Mouse (Mus musculus) MEL (cell line): ENCODE data around the gene Eif1b. TPM values are rescaled to one million over a fixed set of nuclear protein-coding genes. Genes with fewer than 3 reads are reported as not detected.

Experiments used
- DNase-seq: peaks from one replicate; pipeline ENCODE4 v3.0.0; 2011; ENCODE audit warnings: low read depth, low spot score
- H3K27ac ChIP-seq: 2 replicates; pipeline ENCODE4 v1.5.1; 2012; ENCODE audit warnings: low read depth, mild to moderate bottlenecking, control low read depth, low read length, moderate library complexity; ENCODE audit not compliant: control insufficient read depth
- H3K27me3 ChIP-seq, 2 experiments: fragments of 150-350 bp in 1 of 2; sonication (generic) in 1 of 2; 2 replicates each; pipeline ENCODE4 v1.6.1; 2012; ENCODE audit warnings: low read length in 2 of 2, mild to moderate bottlenecking in 2 of 2, improper control_type of control experiment in 1 of 2, moderate library complexity in 1 of 2; ENCODE audit not compliant: insufficient read depth in 2 of 2, control insufficient read depth in 1 of 2
- H3K36me3 ChIP-seq, 2 experiments: 2 replicates each; pipeline ENCODE4 v1.6.1; 2012 to 2014; ENCODE audit warnings: low read length in 2 of 2, improper control_type of control experiment in 1 of 2, inconsistent platforms in 1 of 2, mild to moderate bottlenecking in 1 of 2; ENCODE audit not compliant: insufficient read depth in 2 of 2, control insufficient read depth in 1 of 2
- H3K4me1 ChIP-seq, 2 experiments: fragments of 150-350 bp in 1 of 2; sonication (generic) in 1 of 2; 2 replicates each; pipeline ENCODE4 v1.6.1; 2012; ENCODE audit warnings: low read length in 2 of 2, improper control_type of control experiment in 1 of 2, mild to moderate bottlenecking in 1 of 2; ENCODE audit not compliant: insufficient read depth in 2 of 2, control insufficient read depth in 1 of 2
- H3K4me3 ChIP-seq, 2 experiments: fragments of 150-350 bp in 1 of 2; sonication (generic) in 1 of 2; 2 replicates each; pipeline ENCODE4 v1.5.1; 2012; ENCODE audit warnings: low read depth in 2 of 2, low read length in 2 of 2, mild to moderate bottlenecking in 2 of 2, moderate library complexity in 2 of 2, control low read depth in 1 of 2, improper control_type of control experiment in 1 of 2; ENCODE audit not compliant: control insufficient read depth in 1 of 2, insufficient read depth in 1 of 2
- H3K79me2 ChIP-seq: 2 replicates; pipeline ENCODE4 v1.6.1; 2012; ENCODE audit warnings: mild to moderate bottlenecking, low read length, moderate library complexity; ENCODE audit not compliant: control insufficient read depth, poor library complexity, insufficient read depth
- H3K9ac ChIP-seq: 2 replicates; pipeline ENCODE4 v1.6.1; 2012; ENCODE audit warnings: low read depth, mild to moderate bottlenecking, control low read depth, low read length, moderate library complexity; ENCODE audit not compliant: control insufficient read depth, poor library complexity, severe bottlenecking
- H3K9me3 ChIP-seq: fragments of 150-350 bp; sonication (generic); replicated peaks from 2 replicates; pipeline ENCODE4 v1.6.1; 2012; ENCODE audit warnings: mild to moderate bottlenecking, low read length, improper control_type of control experiment, moderate library complexity; ENCODE audit not compliant: insufficient read depth
- CHD2 ChIP-seq: IDR thresholded peaks from 2 replicates; pipeline ENCODE4 v1.6.1; 2011; ENCODE audit warnings: low read length, improper control_type of control experiment
- E2F4 ChIP-seq: IDR thresholded peaks from 2 replicates; pipeline ENCODE4 v1.6.1; 2011; ENCODE audit warnings: low read depth, low read length, improper control_type of control experiment, borderline replicate concordance
- ETS1 ChIP-seq: IDR thresholded peaks from 2 replicates; pipeline ENCODE4 v1.6.1; 2012; ENCODE audit warnings: low read depth, mild to moderate bottlenecking, inconsistent platforms, low read length, improper control_type of control experiment, moderate library complexity
- GATA1 ChIP-seq: IDR thresholded peaks from 2 replicates; pipeline ENCODE4 v1.6.1; 2011; ENCODE audit warnings: low read depth, low read length, improper control_type of control experiment
- MAFK ChIP-seq: IDR thresholded peaks from 2 replicates; pipeline ENCODE4 v1.6.1; 2011; ENCODE audit warnings: low read depth, mild to moderate bottlenecking, low read length, improper control_type of control experiment, borderline replicate concordance
- MAX ChIP-seq: IDR thresholded peaks from 2 replicates; pipeline ENCODE4 v1.6.1; 2011; ENCODE audit warnings: low read length, improper control_type of control experiment
- MAZ ChIP-seq: IDR thresholded peaks from 2 replicates; pipeline ENCODE4 v1.6.1; 2012; ENCODE audit warnings: low read depth, mild to moderate bottlenecking, inconsistent platforms, low read length, improper control_type of control experiment
- MXI1 ChIP-seq: IDR thresholded peaks from 2 replicates; pipeline ENCODE4 v1.6.1; 2011; ENCODE audit warnings: mild to moderate bottlenecking, low read depth, low read length, improper control_type of control experiment
- MYB ChIP-seq: IDR thresholded peaks from 2 replicates; pipeline ENCODE4 v1.6.1; 2011; ENCODE audit warnings: mild to moderate bottlenecking, low read depth, low read length, improper control_type of control experiment
- MYC ChIP-seq: IDR thresholded peaks from 2 replicates; pipeline ENCODE4 v1.6.1; 2011; ENCODE audit warnings: low read depth, mild to moderate bottlenecking, low read length, improper control_type of control experiment, moderate library complexity
- NELFE ChIP-seq: IDR thresholded peaks from 2 replicates; pipeline ENCODE4 v1.6.1; 2011; ENCODE audit warnings: low read depth, low read length, improper control_type of control experiment
- NRF1 ChIP-seq: IDR thresholded peaks from 2 replicates; pipeline ENCODE4 v1.6.1; 2014; ENCODE audit warnings: low read depth, mild to moderate bottlenecking, inconsistent platforms, low read length, improper control_type of control experiment, moderate library complexity; ENCODE audit not compliant: poor library complexity, insufficient read depth, severe bottlenecking
- POLR2A ChIP-seq, 2 experiments: IDR thresholded peaks; 2 replicates each; pipeline ENCODE4 v1.6.1; 2011 to 2012; ENCODE audit warnings: low read length in 2 of 2, mild to moderate bottlenecking in 2 of 2, control low read depth in 1 of 2, improper control_type of control experiment in 1 of 2, low read depth in 1 of 2, moderate library complexity in 1 of 2; ENCODE audit not compliant: control insufficient read depth in 1 of 2, insufficient read depth in 1 of 2, poor library complexity in 1 of 2
- POLR2AphosphoS5 ChIP-seq: IDR thresholded peaks from 2 replicates; pipeline ENCODE4 v1.6.1; 2012; ENCODE audit warnings: low read depth, borderline replicate concordance, mild to moderate bottlenecking, inconsistent platforms, low read length, moderate library complexity, mixed read lengths
- RAD21 ChIP-seq: IDR thresholded peaks from 2 replicates; pipeline ENCODE4 v1.6.1; 2011; ENCODE audit warnings: mild to moderate bottlenecking, low read depth, low read length, improper control_type of control experiment
- RCOR1 ChIP-seq: IDR thresholded peaks from 2 replicates; pipeline ENCODE4 v1.6.1; 2012; ENCODE audit warnings: low read depth, mild to moderate bottlenecking, inconsistent platforms, low read length, improper control_type of control experiment
- SIN3A ChIP-seq: IDR thresholded peaks from 2 replicates; pipeline ENCODE4 v1.6.1; 2012; ENCODE audit warnings: low read length, improper control_type of control experiment, inconsistent platforms
- SMC3 ChIP-seq: IDR thresholded peaks from 2 replicates; pipeline ENCODE4 v1.6.1; 2011; ENCODE audit warnings: low read depth, low read length, improper control_type of control experiment
- TAL1 ChIP-seq: IDR thresholded peaks from 2 replicates; pipeline ENCODE4 v1.6.1; 2012; ENCODE audit warnings: mild to moderate bottlenecking, inconsistent platforms, low read length, moderate library complexity, mixed read lengths
- TBP ChIP-seq: IDR thresholded peaks from 2 replicates; pipeline ENCODE4 v1.8.0; 2011; ENCODE audit warnings: low read depth, low read length, improper control_type of control experiment
- UBTF ChIP-seq: IDR thresholded peaks from 2 replicates; pipeline ENCODE4 v1.6.1; 2012; ENCODE audit warnings: low read depth, mild to moderate bottlenecking, inconsistent platforms, low read length, improper control_type of control experiment, moderate library complexity, borderline replicate concordance; ENCODE audit not compliant: insufficient read depth
- USF1 ChIP-seq: IDR thresholded peaks from 2 replicates; pipeline ENCODE4 v1.6.1; 2014; ENCODE audit warnings: low read depth, mild to moderate bottlenecking, inconsistent platforms, low read length, improper control_type of control experiment, moderate library complexity
- ZC3H11A ChIP-seq: IDR thresholded peaks from 2 replicates; pipeline ENCODE4 v1.6.1; 2012; ENCODE audit warnings: low read depth, mild to moderate bottlenecking, inconsistent platforms, low read length, improper control_type of control experiment
- polyA plus RNA-seq, 2 experiments: library from polyadenylated mRNA; stranded (reverse) in 1 of 2; unstranded in 1 of 2; fragments of >175 nt in 1 of 2; fragments of >200 nt in 1 of 2; gene quantifications; 2 replicates each; pipeline versions ENCODE4 v1.2.1 to v1.2.4; 2012; ENCODE audit warnings: low replicate concordance in 2 of 2, low read depth in 1 of 2; ENCODE audit not compliant: insufficient read length in 2 of 2, insufficient read depth in 1 of 2, missing spikeins in 1 of 2
- total RNA-seq: library from RNA; depleted of rRNA; stranded (reverse); fragments of 300-350 nt; gene quantifications from 2 replicates; pipeline ENCODE4 v1.2.3, GENCODE M21; 2012

Gene Eif1b
- total and polyA plus RNA-seq, 3 experiments, result 54.3 to 110 TPM; not detected in 1

DNA sequence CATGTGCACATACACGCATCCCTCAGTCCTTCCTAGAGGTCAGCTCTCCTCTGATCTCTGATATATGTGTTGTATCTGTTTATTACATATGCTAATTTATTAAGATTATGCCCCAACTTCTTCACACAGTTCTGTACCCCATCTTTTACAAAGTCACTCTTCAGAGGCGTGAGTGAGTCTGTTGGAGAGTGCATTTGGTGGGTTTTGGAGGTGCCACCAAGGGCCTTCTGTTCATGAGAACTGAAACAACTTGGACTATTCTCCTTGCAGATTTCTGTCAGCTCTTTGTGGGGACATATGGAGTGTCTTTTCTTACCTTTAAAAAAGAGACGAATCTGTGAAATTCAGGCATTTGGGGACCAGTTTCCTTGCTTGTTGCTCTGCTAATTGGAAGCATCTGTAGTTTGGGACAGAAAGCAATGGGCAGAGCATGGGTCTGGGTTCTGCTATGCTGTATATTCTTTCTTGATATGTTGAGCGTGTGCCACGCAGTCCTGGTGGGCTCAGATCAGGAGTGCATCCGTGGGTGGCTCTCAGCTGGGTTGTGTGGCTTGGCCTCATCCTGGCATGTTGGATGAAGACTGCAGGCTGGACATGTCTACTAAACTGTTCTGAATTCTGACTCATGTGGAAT lies 42.2 kb upstream of the Eif1b start:
- no peak for DNase-seq
- no peaks in the 10 kb centered on the region for H3K4me1 ChIP-seq
- H3K9ac ChIP-seq, result no peak overlapping the region
- no peaks in the 10 kb centered on the region for H3K36me3 ChIP-seq
- H3K4me3 ChIP-seq, result no peak overlapping the region
- TF ChIP-seq TAL1 (no peak), MAZ (no peak), POLR2AphosphoS5 (no peak), MYB (no peak), RCOR1 (no peak), SMC3 (no peak), ETS1 (no peak)
- no peaks in the 10 kb centered on the region for H3K79me2 ChIP-seq
- H3K9me3 ChIP-seq, result no peaks in the 10 kb centered on the region
- H3K27me3 ChIP-seq, result peaks cover 0 to 2% of the 10 kb centered on the region in 2 experiments; a peak in 1 of 4 replicates
- H3K27ac ChIP-seq, result no peak overlapping the region

DNA sequence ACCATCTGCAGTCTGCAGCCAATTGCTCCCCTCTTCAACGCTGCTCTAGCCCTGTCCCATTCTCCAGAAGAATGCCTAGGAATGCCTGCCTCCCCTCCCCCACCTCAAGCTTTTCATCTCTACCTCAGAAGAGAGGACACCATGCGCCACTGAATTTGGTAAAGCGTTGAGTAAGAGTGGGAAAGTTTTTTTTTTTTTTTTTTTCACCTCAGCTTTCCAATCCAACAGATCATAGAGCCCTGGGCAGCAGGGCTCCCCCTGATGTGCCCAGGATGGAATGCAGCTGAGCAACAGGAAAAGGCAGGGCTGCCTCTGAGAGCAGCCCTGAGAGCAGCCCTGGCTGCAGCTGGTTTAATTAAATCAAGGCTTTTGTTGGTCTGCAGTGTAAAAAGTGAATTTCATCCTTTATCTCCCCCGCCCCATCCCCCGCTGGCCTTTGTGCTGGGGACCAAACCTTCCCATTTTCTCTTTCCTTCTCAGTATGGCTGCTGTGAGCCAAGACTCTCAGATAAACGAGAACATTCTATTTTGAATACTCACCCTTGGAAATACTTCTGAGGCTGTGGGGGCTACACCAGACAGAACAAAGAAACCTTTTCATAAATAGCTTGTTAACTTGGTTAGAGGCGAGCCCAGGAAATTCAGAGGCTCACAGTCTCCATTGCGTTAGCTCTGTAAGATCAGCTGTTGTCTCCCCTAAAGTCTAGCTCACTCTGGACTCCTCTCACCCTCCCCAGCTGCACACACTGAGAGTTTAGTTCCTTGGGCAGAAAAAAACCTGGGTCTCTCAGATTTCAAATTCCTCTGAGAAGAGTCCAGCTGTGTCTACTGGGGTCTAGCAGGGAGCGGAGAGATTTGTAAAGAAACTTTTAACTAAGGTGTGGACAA lies 36.0 kb upstream of the Eif1b start:
- Histone ChIP-seq H3K27ac (no peak overlapping the region), H3K79me2 (no peaks in the 10 kb centered on the region), H3K27me3 (no peaks in the 10 kb centered on the region), H3K9ac (no peak overlapping the region), H3K4me1 (peaks cover 0 to 4% of the 10 kb centered on the region in 2 experiments; a peak in 2 of 4 replicates), H3K9me3 (no peaks in the 10 kb centered on the region), H3K36me3 (peaks cover 0 to 3% of the 10 kb centered on the region in 2 experiments; a peak in 2 of 4 replicates), H3K4me3 (no peak overlapping the region)
- no peak for DNase-seq
- TF ChIP-seq NELFE, result no peak
- no peak for TF ChIP-seq MAX
- TF ChIP-seq GATA1, result no peak
- no peak for TF ChIP-seq ZC3H11A
- TF ChIP-seq POLR2A (IDR thresholded peaks at IDR 0.05; ENCODE audit: control insufficient read depth in 1 of 2, insufficient read depth in 1 of 2, low read depth in 1 of 2, low read length in 2 of 2, poor library complexity in 1 of 2), result no peak
- TF ChIP-seq RAD21, result no peak
- TF ChIP-seq E2F4, result no peak
- no peak for TF ChIP-seq USF1
- TF ChIP-seq MAFK, result no peak
- TF ChIP-seq CHD2, result no peak
- no peak for TF ChIP-seq ETS1
- no peak for TF ChIP-seq MYC
- no peak for TF ChIP-seq POLR2AphosphoS5
- TF ChIP-seq SIN3A, result no peak
- no peak for TF ChIP-seq MXI1
- TF ChIP-seq TBP, result no peak
- TF ChIP-seq UBTF, result no peak
- no peak for TF ChIP-seq NRF1
